11 mouse cellular contexts compared by ENCODE assay signal in genomic region chr1:104994612-104994986, GRCm38 (mm10).
DNase-seq lines count a peak whose midpoint lies in the region; ATAC-seq and TF ChIP-seq lines count a peak whose summit lies in the region.
"Had no signal": no experiment of that assay in that cellular context is flagged by ENCODE, and none has a peak within 500 bp of the region (broad histone marks: within the 10 kb centered on the region; RNA-seq: fewer than 3 reads in every experiment).

No protein-coding gene starts in this region.

- H3K27ac ChIP-seq in heart, embryonic 15.5 days, result no peak overlapping the region
- no peak overlapping the region for H3K27ac ChIP-seq in heart, adult 2 months
- no peak overlapping the region for H3K27ac ChIP-seq in embryonic facial prominence, embryonic 13.5 days
- H3K27ac ChIP-seq in hindbrain, embryonic 12.5 days, result no peak overlapping the region
- H3K27ac ChIP-seq in midbrain, embryonic 14.5 days (replicated peaks; ENCODE audit: low read depth, low read length), result no peak overlapping the region

- no peak for ATAC-seq in heart, embryonic 15.5 days (replicated peaks; ENCODE audit: insufficient number of reproducible peaks, insufficient read depth, low FRiP score, low read depth)
- no peak for ATAC-seq in embryonic facial prominence, embryonic 13.5 days (ENCODE audit: insufficient number of reproducible peaks, insufficient read depth, low FRiP score, low TSS enrichment, low read depth)
- peak; percentile 22; the same call in 1 of the 2 replicates for ATAC-seq in hindbrain, embryonic 12.5 days (ENCODE audit: low FRiP score)
- no peak for ATAC-seq in midbrain, embryonic 14.5 days (ENCODE audit: low FRiP score, low TSS enrichment)

- TF ChIP-seq POLR2A in heart, adult 2 months (IDR thresholded peaks at IDR 0.05; ENCODE audit: insufficient read depth, low read depth, low read length), result no peak

- WGBS in heart, embryonic 15.5 days, result 82% methylated on average over 3 of the region's 3 CpGs
- whole genome bisulfite sequencing in heart, adult 2 months, result 89% methylated on average over 3 of the region's 3 CpGs
- WGBS in embryonic facial prominence, embryonic 13.5 days, result 68% methylated on average over 3 of the region's 3 CpGs
- 81% methylated on average over 3 of the region's 3 CpGs for WGBS in hindbrain, embryonic 12.5 days
- 71% methylated on average over 3 of the region's 3 CpGs for WGBS in midbrain, embryonic 14.5 days

- no peaks in the 10 kb centered on the region for H3K36me3 ChIP-seq in heart, embryonic 15.5 days
- no peaks in the 10 kb centered on the region for H3K36me3 ChIP-seq in heart, adult 2 months (ENCODE audit: control insufficient read depth, insufficient read depth, low read length)
- H3K36me3 ChIP-seq in embryonic facial prominence, embryonic 13.5 days, result no peaks in the 10 kb centered on the region
- no peaks in the 10 kb centered on the region for H3K36me3 ChIP-seq in hindbrain, embryonic 12.5 days
- no peaks in the 10 kb centered on the region for H3K36me3 ChIP-seq in midbrain, embryonic 14.5 days (ENCODE audit: control insufficient read depth, insufficient read depth, low read length)

- no peak for TF ChIP-seq CTCF in heart, adult 2 months (IDR thresholded peaks at IDR 0.05)

- DNase-seq in heart, adult 2 months, result no peak
- DNase-seq in midbrain, embryonic 14.5 days, result no peak
- DNase-seq in cerebellum, adult 18-20 months, result no peak
- no peak for DNase-seq in gastrocnemius, postnatal 10 days
- DNase-seq in adrenal gland, postnatal 10 days, result no peak
- DNase-seq: layer of hippocampus, postnatal 36 days; right cerebral cortex, postnatal 14 days; thymus, adult 18-20 months had no signal

- intact Hi-C loops in heart, adult 2 months (cut with DNase I), result no loop called here

- H3K4me2 ChIP-seq in heart, embryonic 15.5 days, result peak overlapping the region; percentile 82; the same call in 1 of the 2 replicates
- peak overlapping the region; percentile 76 for H3K4me2 ChIP-seq in embryonic facial prominence, embryonic 13.5 days
- H3K4me2 ChIP-seq in hindbrain, embryonic 12.5 days (replicated peaks), result peak overlapping the region; percentile 72; the same call in 1 of the 2 replicates
- peak overlapping the region; percentile 71 for H3K4me2 ChIP-seq in midbrain, embryonic 14.5 days (ENCODE audit: low read length)

- H3K9me3 ChIP-seq in heart, embryonic 15.5 days (replicated peaks), result no peaks in the 10 kb centered on the region
- no peaks in the 10 kb centered on the region for H3K9me3 ChIP-seq in embryonic facial prominence, embryonic 13.5 days
- no peaks in the 10 kb centered on the region for H3K9me3 ChIP-seq in hindbrain, embryonic 12.5 days (replicated peaks)
- H3K9me3 ChIP-seq in midbrain, embryonic 14.5 days (ENCODE audit: control insufficient read depth, low read length), result no peaks in the 10 kb centered on the region

- H3K4me3 ChIP-seq in heart, embryonic 15.5 days, result no peak overlapping the region
- H3K4me3 ChIP-seq in heart, adult 2 months, result no peak overlapping the region
- H3K4me3 ChIP-seq in embryonic facial prominence, embryonic 13.5 days, result no peak overlapping the region
- H3K4me3 ChIP-seq in hindbrain, embryonic 12.5 days, result no peak overlapping the region
- no peak overlapping the region for H3K4me3 ChIP-seq in midbrain, embryonic 14.5 days (replicated peaks; ENCODE audit: low read depth, low read length)

- H3K4me1 ChIP-seq in heart, embryonic 15.5 days (replicated peaks), result 0 out of 2 replicates have a peak, but pooled peaks cover 5% of the 10 kb centered on the region
- no peaks in the 10 kb centered on the region for H3K4me1 ChIP-seq in heart, adult 2 months (ENCODE audit: control insufficient read depth, insufficient read depth, low read length)
- H3K4me1 ChIP-seq in embryonic facial prominence, embryonic 13.5 days, result peaks cover 3% of the 10 kb centered on the region; the same call in 1 of the 2 replicates
- peaks cover 5% of the 10 kb centered on the region; the same call in 1 of the 2 replicates for H3K4me1 ChIP-seq in hindbrain, embryonic 12.5 days
- peaks cover 7% of the 10 kb centered on the region; the same call in 1 of the 2 replicates for H3K4me1 ChIP-seq in midbrain, embryonic 14.5 days (ENCODE audit: control insufficient read depth, insufficient read depth, low read length)

- H3K79me2 ChIP-seq in heart, adult 2 months (replicated peaks; ENCODE audit: control insufficient read depth, insufficient read depth, low read length), result no peaks in the 10 kb centered on the region

- no peaks in the 10 kb centered on the region for H3K27me3 ChIP-seq in heart, embryonic 15.5 days
- no peaks in the 10 kb centered on the region for H3K27me3 ChIP-seq in heart, adult 2 months (ENCODE audit: control insufficient read depth, insufficient read depth, low read length)
- no peaks in the 10 kb centered on the region for H3K27me3 ChIP-seq in embryonic facial prominence, embryonic 13.5 days
- H3K27me3 ChIP-seq in hindbrain, embryonic 12.5 days, result no peaks in the 10 kb centered on the region
- no peaks in the 10 kb centered on the region for H3K27me3 ChIP-seq in midbrain, embryonic 14.5 days (ENCODE audit: control insufficient read depth, insufficient read depth, low read length)

- no peak for TF ChIP-seq EP300 in heart, adult 2 months (IDR thresholded peaks at IDR 0.05; ENCODE audit: insufficient read depth, low read depth, low read length)

- no peak overlapping the region for H3K9ac ChIP-seq in heart, embryonic 15.5 days
- H3K9ac ChIP-seq in heart, adult 2 months (ENCODE audit: low read depth, low read length), result no peak overlapping the region
- H3K9ac ChIP-seq in embryonic facial prominence, embryonic 13.5 days, result no peak overlapping the region
- no peak overlapping the region for H3K9ac ChIP-seq in hindbrain, embryonic 12.5 days
- H3K9ac ChIP-seq in midbrain, embryonic 14.5 days (replicated peaks; ENCODE audit: low read length), result no peak overlapping the region
